Mouse (Mus musculus): ENCODE measurements around the gene Usp2.

- TF ChIP-seq CTCF (IDR thresholded peaks at IDR 0.05; ENCODE audit: borderline replicate concordance, insufficient read depth, low read length) (no peak), POLR2A (IDR thresholded peaks at IDR 0.05; ENCODE audit: low read depth, low read length) (no peak)
Measured at GRCm38 (mm10) chr9:44088877-44089608, 22.2 kb downstream of the Usp2 start.
